In genomic region chr1:56168712-56169111, GRCm38 (mm10) we compare ENCODE assay signal across 33 mouse cellular contexts.
"Had no signal": no experiment of that assay in that cellular context is flagged by ENCODE, and none has a peak within 500 bp of the region (broad histone marks: within the 10 kb centered on the region; RNA-seq: fewer than 3 reads in every experiment).

No protein-coding gene starts in this region.

- H3K4me1 ChIP-seq: limb, embryonic 10.5 days; limb, embryonic 12.5 days; limb, embryonic 13.5 days; limb, embryonic 15.5 days; liver, embryonic 12.5 days; liver, embryonic 13.5 days; liver, embryonic 15.5 days; lung, embryonic 15.5 days; megakaryocyte, embryonic 14.5 days; midbrain, embryonic 10.5 days; midbrain, embryonic 12.5 days; midbrain, embryonic 13.5 days; midbrain, embryonic 15.5 days; neural tube, embryonic 12.5 days; neural tube, embryonic 13.5 days had no signal

- H3K4me3 ChIP-seq: limb, embryonic 10.5 days; limb, embryonic 12.5 days; limb, embryonic 13.5 days; limb, embryonic 15.5 days; liver, embryonic 12.5 days; liver, embryonic 13.5 days; liver, embryonic 15.5 days; lung, embryonic 15.5 days; megakaryocyte, embryonic 14.5 days; midbrain, embryonic 10.5 days; midbrain, embryonic 12.5 days; midbrain, embryonic 13.5 days; midbrain, embryonic 15.5 days; myocyte; neural tube, embryonic 12.5 days; neural tube, embryonic 13.5 days had no signal

- H3K4me2 ChIP-seq: limb, embryonic 12.5 days; limb, embryonic 13.5 days; limb, embryonic 15.5 days; liver, embryonic 11.5 days; liver, embryonic 12.5 days; liver, embryonic 13.5 days; liver, embryonic 15.5 days; lung, embryonic 14.5 days; lung, embryonic 15.5 days; midbrain, embryonic 11.5 days; midbrain, embryonic 12.5 days; midbrain, embryonic 13.5 days; midbrain, embryonic 15.5 days; neural tube, embryonic 12.5 days; neural tube, embryonic 13.5 days had no signal

- DNase-seq: left cerebral cortex, postnatal 4 days; liver; liver, embryonic 13.5 days; liver, postnatal 0 days; lung, adult 18-20 months; lung, adult 2 months; lung, embryonic 14.5 days; lung, postnatal 10 days; lung, postnatal 14 days; lung, postnatal 36 days; lung, postnatal 4 days; midbrain, embryonic 14.5 days had no signal

- H3K27ac ChIP-seq: limb, embryonic 10.5 days; limb, embryonic 12.5 days; limb, embryonic 13.5 days; limb, embryonic 15.5 days; liver, embryonic 12.5 days; liver, embryonic 13.5 days; liver, embryonic 14.5 days; liver, embryonic 15.5 days; lung, embryonic 15.5 days; macrophage; midbrain, embryonic 10.5 days; midbrain, embryonic 12.5 days; midbrain, embryonic 13.5 days; midbrain, embryonic 15.5 days; neural tube, embryonic 12.5 days; neural tube, embryonic 13.5 days had no signal

- ATAC-seq: liver, embryonic 12.5 days; liver, postnatal 0 days; lung, postnatal 0 days; midbrain, embryonic 13.5 days; midbrain, embryonic 15.5 days; midbrain, embryonic 16.5 days had no signal

- H3K36me3 ChIP-seq: limb, embryonic 10.5 days; limb, embryonic 12.5 days; limb, embryonic 13.5 days; limb, embryonic 15.5 days; liver, embryonic 12.5 days; liver, embryonic 13.5 days; liver, embryonic 15.5 days; lung, embryonic 15.5 days; midbrain, embryonic 10.5 days; midbrain, embryonic 12.5 days; midbrain, embryonic 13.5 days; midbrain, embryonic 15.5 days; neural tube, embryonic 12.5 days; neural tube, embryonic 13.5 days had no signal

- H3K27me3 ChIP-seq: limb, embryonic 12.5 days; limb, embryonic 13.5 days; limb, embryonic 15.5 days; liver, embryonic 12.5 days; liver, embryonic 13.5 days; liver, embryonic 15.5 days; lung, embryonic 15.5 days; megakaryocyte, embryonic 14.5 days; midbrain, embryonic 12.5 days; midbrain, embryonic 13.5 days; midbrain, embryonic 15.5 days; neural tube, embryonic 12.5 days; neural tube, embryonic 13.5 days had no signal

- H3K9ac ChIP-seq: limb, embryonic 12.5 days; limb, embryonic 13.5 days; limb, embryonic 15.5 days; liver, embryonic 12.5 days; liver, embryonic 13.5 days; liver, embryonic 14.5 days; liver, embryonic 15.5 days; liver, postnatal 0 days; lung, embryonic 14.5 days; lung, embryonic 15.5 days; midbrain, embryonic 12.5 days; midbrain, embryonic 13.5 days; midbrain, embryonic 15.5 days; neural tube, embryonic 12.5 days; neural tube, embryonic 13.5 days had no signal

- H3K9me3 ChIP-seq: limb, embryonic 10.5 days; limb, embryonic 12.5 days; limb, embryonic 13.5 days; limb, embryonic 15.5 days; liver, embryonic 12.5 days; liver, embryonic 13.5 days; liver, embryonic 15.5 days; lung, embryonic 15.5 days; megakaryocyte, embryonic 14.5 days; midbrain, embryonic 10.5 days; midbrain, embryonic 12.5 days; midbrain, embryonic 13.5 days; midbrain, embryonic 15.5 days; neural tube, embryonic 12.5 days; neural tube, embryonic 13.5 days had no signal
